Mouse (Mus musculus) common myeloid progenitor, adult 5-6 weeks (primary cell): ENCODE data around the gene Mgp. TPM values are rescaled to one million over a fixed set of nuclear protein-coding genes. Genes with fewer than 3 reads are reported as not detected.
"Not testable (repeated sequence)": the region's sequence is repeated elsewhere in the genome, so short reads cannot be mapped to it uniquely, and the experiment has no call there.

Source experiments
- ATAC-seq: replicated peaks from 2 replicates; pipeline ENCODE4 v1.8.0; 2016; ENCODE audit warnings: low read depth, mild to moderate bottlenecking, moderate TSS enrichment, inconsistent platforms; ENCODE audit not compliant: poor library complexity, severe bottlenecking
- total RNA-seq: library from RNA; stranded (forward); fragments of 200-1000, 187-1606 nt; gene quantifications from 2 replicates; pipeline ENCODE4 v1.2.3, GENCODE M21; 2017

The Mgp gene
- total RNA-seq, 1 experiment from 2014 or later = not detected

- peak; percentile 66 for ATAC-seq
Observed at GRCm38 (mm10) chr6:136900369-136901009, 24.9 kb upstream of the Mgp start.

DNA sequence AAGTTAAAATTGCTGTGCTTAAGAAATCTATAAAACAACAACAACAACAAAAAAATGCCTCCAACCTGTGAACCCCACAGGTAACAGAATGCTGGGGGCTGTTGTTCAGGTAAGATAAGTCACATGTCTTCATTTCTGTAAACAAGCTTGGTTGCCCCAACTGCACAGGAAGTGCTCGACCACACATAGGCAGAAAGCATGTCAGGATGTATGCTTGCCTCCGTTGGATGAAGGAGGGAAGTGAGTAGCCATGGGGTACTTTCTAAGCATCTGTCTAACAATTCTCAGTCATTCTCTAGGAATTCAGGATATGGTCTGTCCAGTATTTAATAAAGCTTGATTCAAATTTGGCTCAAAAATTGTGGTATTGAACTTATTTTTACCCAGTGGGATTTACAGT, 23.3 kb upstream of the Mgp start:
- ATAC-seq = peak; percentile 26; the same call in 1 of the 2 replicates

- ATAC-seq = peak; percentile 31
Observed at GRCm38 (mm10) chr6:136898222-136898621, 22.6 kb upstream of the Mgp start.

- ATAC-seq = no peak
Observed at GRCm38 (mm10) chr6:136897789-136898188, 22.2 kb upstream of the Mgp start.

DNA sequence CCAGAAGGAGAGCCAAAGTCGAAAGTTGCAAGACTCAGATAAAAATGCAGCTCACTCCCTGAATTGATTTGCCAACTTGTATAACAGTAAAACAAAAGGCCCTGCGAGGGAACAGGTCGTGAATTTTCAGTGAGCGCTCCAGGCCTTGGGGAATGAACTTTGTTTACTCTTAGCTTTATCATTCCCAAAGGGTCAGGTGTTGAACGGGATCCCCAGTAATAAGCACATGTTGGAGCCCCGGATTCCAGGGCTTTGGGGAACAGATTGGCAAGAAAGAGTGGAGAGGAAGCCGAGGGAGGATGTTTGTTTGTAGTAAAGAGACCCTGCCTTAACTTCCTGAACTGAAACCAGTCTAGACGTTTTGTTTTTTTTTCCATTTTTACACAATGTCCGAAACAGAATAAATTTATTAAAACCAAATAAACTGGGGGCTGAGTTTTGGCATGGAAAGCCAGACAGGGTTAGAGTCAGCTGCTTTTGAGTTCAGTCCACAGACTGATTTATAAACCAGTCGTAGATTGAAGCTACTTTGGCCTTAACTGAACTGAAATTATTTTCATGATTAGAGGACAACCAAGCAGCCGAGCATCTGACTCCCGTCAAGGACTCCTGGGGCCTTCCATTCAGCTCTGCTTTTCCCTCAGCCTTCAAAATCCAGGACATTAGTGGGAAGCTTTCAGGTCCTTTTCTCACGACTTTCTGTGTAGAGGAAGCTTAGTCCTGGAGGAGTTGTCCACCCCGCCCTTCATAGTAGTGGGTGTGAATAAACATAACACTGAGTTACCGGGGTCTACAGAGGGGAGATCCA, 19.1 kb upstream of the Mgp start:
- no peak for ATAC-seq

GRCm38 (mm10) chr6:136892002-136892401, 16.4 kb upstream of the Mgp start:
- ATAC-seq = 0 out of 2 replicates have a peak, but pooled peaks have one; percentile 32

GRCm38 (mm10) chr6:136889554-136889953, 13.9 kb upstream of the Mgp start:
- ATAC-seq = no peak

- ATAC-seq = no peak
Observed at GRCm38 (mm10) chr6:136889067-136889466, 13.4 kb upstream of the Mgp start.

DNA sequence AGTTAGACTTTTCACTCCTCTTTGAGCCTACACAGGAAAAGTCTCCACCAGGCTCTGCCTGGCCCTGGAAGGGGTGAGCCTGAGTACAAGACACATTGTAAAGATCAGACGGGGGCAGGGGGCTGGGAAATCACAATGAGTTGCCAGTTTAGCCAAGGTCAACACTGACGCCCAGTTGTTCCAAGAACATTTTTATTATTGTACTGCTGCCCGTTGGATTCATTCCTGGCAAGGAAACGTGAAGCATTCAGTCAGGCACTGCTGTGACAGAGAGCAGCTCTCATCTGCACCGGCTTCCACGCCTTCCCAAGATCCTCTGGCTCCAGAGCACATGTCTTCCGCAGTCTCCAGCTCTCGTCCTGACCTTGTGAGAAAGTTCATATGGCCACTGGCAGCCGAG, 12.2 kb upstream of the Mgp start:
- no peak for ATAC-seq

DNA sequence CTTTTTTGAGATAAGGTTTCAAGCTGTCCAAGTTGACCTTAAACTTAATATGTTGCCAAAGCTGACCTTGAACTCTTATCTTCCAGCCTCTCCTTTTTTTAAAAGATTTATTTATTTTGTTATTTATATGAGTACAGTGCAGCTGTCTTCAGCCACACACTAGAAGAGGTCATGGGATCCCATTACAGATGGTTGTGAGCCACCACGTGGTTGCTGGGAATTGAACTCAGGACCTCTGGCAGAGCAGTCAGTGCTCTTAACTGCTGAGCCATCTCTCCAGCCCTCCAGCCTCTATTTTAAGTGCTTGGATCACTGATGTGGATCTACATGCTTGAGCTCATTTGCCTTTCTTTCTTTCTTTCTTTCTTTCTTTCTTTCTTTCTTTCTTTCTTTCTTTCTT, 9.1 kb upstream of the Mgp start:
- not testable (repeated sequence) for ATAC-seq

GRCm38 (mm10) chr6:136883961-136884360, 8.3 kb upstream of the Mgp start:
- ATAC-seq = no peak

DNA sequence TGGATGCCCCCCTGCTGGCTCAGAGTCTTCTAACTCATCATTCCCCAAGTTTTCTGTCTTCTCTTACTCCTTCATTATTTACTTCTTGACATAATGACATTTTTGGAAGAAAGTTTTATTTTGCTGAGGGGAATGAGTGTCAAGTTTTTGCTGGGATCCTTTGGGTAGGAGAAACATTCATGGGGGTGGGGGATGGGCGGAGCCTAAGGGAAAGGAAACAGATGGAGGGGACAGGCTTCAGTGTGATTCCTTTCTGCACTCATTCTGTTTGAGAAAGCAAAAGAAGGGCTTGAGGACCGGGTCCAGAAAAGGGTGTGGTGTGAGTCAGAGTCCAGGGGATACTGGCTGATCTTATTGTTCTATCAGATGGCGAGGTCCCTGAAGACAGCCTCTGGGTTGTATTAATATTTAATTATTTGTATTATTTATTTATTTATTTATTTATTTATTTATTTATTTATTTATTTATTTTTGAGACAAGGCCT, 7.8 kb upstream of the Mgp start:
- ATAC-seq = no peak

DNA sequence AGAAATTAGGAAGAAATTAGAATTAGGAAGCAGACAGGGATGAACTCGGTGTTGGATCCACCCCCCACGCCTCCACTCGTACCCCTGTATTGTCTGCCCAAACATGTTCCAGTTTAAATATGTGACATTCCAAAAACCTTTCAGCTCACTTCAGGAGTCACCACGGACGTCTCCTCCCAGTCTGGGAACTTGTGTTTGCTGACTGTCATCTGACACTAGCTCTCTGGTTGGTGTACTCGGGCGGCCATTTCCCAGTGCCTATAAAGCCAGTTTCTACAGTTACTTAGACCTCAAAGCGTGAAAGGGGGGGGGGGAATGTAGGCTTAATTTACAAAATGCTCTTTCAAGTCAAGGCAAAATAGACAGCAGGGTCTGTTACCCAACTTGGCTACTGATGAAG, 6.1 kb upstream of the Mgp start:
- no peak for ATAC-seq

DNA sequence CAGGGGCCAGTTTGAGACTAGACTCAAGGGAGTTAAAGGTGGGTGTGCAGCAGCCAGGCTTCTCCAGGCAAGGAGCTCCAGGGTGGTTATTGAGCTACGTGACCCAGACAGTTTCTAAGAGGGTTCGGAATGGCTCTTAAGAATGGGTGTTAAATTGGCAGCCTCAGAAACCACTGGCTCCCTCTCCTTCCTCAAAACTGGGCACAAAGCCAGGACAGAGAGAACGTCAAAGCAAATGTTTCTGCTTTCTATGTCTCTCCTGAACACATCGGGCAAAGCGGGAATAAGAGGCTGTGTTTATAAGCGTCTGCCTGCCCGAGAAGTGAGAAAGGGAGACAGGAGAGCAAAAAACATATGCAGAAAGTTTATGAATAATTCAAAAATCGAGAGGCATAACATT, 1.0 kb downstream of the Mgp start:
- ATAC-seq = peak; percentile 71

GRCm38 (mm10) chr6:136868921-136869320, 6.7 kb downstream of the Mgp start:
- ATAC-seq = no peak

DNA sequence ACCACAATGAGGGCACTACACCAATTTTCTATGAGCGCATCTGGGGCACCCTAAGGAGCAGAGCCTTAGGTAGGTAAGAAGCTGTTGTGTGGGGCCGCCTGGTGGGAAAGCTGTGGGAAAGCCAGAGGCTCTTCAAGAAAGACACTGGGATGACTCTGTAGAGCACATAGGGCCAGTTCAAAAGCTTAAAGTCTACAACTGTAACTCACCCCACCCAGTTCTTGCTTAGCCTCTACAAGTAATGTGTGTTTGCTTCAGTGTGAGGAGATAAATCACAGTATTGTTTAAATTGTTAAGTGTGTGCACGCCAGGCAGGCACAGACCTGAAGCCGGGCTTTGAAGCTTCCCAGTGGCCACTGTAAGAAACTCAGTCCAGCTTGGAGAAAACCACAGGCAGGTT, 9.5 kb downstream of the Mgp start:
- ATAC-seq = no peak

DNA sequence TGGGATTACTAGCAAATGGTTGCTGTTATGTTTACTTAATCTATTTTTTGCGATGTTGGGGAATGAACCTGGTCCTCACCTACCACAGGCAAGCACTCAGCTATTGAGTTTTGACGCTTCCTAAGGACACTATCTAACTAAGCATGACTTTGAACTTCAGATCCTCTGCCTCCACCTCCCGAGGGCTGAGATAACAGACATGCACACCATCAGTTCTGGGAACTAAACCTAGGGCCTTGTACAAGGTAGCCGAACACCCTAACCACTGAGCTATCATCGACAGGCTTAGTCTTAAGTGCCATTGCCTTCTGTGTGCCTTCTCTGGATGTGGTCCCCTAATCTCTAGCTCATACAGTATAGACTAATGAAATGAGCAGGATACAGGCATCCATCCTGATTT, 10.3 kb downstream of the Mgp start:
- ATAC-seq = no peak

- ATAC-seq = peak; percentile 46
Observed at GRCm38 (mm10) chr6:136861020-136861419, 14.6 kb downstream of the Mgp start.

- no peak for ATAC-seq
Observed at GRCm38 (mm10) chr6:136858420-136858819, 17.2 kb downstream of the Mgp start.

- peak; percentile 33 for ATAC-seq
Observed at GRCm38 (mm10) chr6:136857873-136858260, 17.8 kb downstream of the Mgp start.

- ATAC-seq = peak; percentile 65
Observed at GRCm38 (mm10) chr6:136857186-136857872, 18.3 kb downstream of the Mgp start, which contains the start of gene Art4. Art4 (minus strand) TSS chr6:136857733.
